Mouse (Mus musculus): ENCODE results near the gene Magi1.

DNA sequence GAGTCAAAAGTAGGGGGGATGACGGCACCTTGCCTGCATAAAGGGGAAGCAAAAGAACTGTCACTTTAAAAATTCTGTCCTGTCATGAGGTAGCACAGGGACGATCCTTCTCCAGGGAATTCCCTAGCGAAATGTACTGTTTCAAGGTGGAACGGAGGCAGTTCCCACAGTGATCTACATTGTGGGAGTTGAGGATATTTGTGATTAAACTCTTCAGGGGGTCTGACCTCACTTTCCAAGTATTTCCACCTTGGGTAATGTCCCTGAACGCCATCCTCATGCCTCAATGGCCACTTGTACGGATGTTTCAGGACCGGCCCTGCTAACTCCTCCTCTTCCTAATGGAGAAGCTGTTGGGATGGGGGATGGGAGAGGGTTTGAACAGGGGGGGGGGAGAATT, 559.0 kb downstream of the Magi1 start:
- no peak for TF ChIP-seq CTCF (IDR thresholded peaks at IDR 0.05; ENCODE audit: borderline replicate concordance, control insufficient read depth, extremely low read depth, insufficient read depth, low read length, poor library complexity)
- TF ChIP-seq POLR2A (IDR thresholded peaks at IDR 0.05; ENCODE audit: control insufficient read depth, extremely low read depth, insufficient read depth, low read length, poor library complexity) = no peak

Measured in thymus, adult 2 months (tissue).